Mouse (Mus musculus): Measurements from ENCODE around the gene Cd53. TPM values are rescaled to one million over a fixed set of nuclear protein-coding genes. Genes with fewer than 3 reads are reported as not detected.

The Cd53 gene
- polyA plus RNA-seq, 1 experiment = 29.2 TPM

- no peak for DNase-seq
- Histone ChIP-seq H3K4me3 (replicated peaks; ENCODE audit: extremely low read depth, low read depth, low read length) (no peak overlapping the region), H3K4me1 (ENCODE audit: control insufficient read depth, insufficient read depth, low read length) (no peaks in the 10 kb centered on the region)
- WGBS = 63% methylated on average over 1 of the region's 1 CpGs
- TF ChIP-seq CTCF (IDR thresholded peaks at IDR 0.05; ENCODE audit: insufficient read depth, low read length) (no peak), POLR2A (IDR thresholded peaks at IDR 0.05; ENCODE audit: borderline replicate concordance, extremely low read depth, low read depth, low read length) (no peak)
Measured at GRCm38 (mm10) chr3:106755898-106756297, 34.1 kb downstream of the Cd53 start.

- peak; percentile 83 for DNase-seq
- 2% methylated on average over 33 of the region's 33 CpGs for WGBS
- TF ChIP-seq POLR2A (IDR thresholded peaks at IDR 0.05; ENCODE audit: borderline replicate concordance, extremely low read depth, low read depth, low read length) = no peak; the same call in 1 of the 2 replicates
- TF ChIP-seq CTCF (IDR thresholded peaks at IDR 0.05; ENCODE audit: insufficient read depth, low read length) = no peak
- peak overlapping the region; percentile 99 for H3K4me3 ChIP-seq (replicated peaks; ENCODE audit: extremely low read depth, low read depth, low read length)
- H3K4me1 ChIP-seq (ENCODE audit: control insufficient read depth, insufficient read depth, low read length) = no peaks in the 10 kb centered on the region; the same call in 1 of the 2 replicates
Measured at GRCm38 (mm10) chr3:106722028-106722945, 67.7 kb downstream of the Cd53 start.

- under 1% methylated on average over 31 of the region's 31 CpGs for WGBS
- peak; percentile 93 for DNase-seq
- peak overlapping the region; percentile 99 for H3K4me3 ChIP-seq (replicated peaks; ENCODE audit: extremely low read depth, low read depth, low read length)
Measured at GRCm38 (mm10) chr3:106721397-106722027, 68.4 kb downstream of the Cd53 start.

More at GRCm38 (mm10) chr3:106721397-106722027, 68.4 kb downstream of the Cd53 start:
- TF ChIP-seq POLR2A (IDR thresholded peaks at IDR 0.05; ENCODE audit: borderline replicate concordance, extremely low read depth, low read depth, low read length) (peak; percentile 79; the same call in 1 of the 2 replicates), CTCF (IDR thresholded peaks at IDR 0.05; ENCODE audit: insufficient read depth, low read length) (no peak)
- no peaks in the 10 kb centered on the region; the same call in 1 of the 2 replicates for H3K4me1 ChIP-seq (ENCODE audit: control insufficient read depth, insufficient read depth, low read length)

Other genes with a start within 250 kb of the Cd53 start
- gene Dram2, start 242.4 kb downstream of the Cd53 start, polyA plus RNA-seq (2012; rRNA removed) = 43.6 and 65.9 TPM in 2 replicates
- gene Cept1, start 242.3 kb downstream of the Cd53 start, polyA plus RNA-seq (2012; rRNA removed) = 15.6 and 25.2 TPM in 2 replicates
- 2.3 and 2.5 TPM in 2 replicates for gene Lrif1, start 105.2 kb downstream of the Cd53 start, polyA plus RNA-seq (2012; rRNA removed)
- not detected in 2 replicates for gene Olfr266, start 36.1 kb upstream of the Cd53 start, polyA plus RNA-seq (2012; rRNA removed)
- 16.6 and 18.2 TPM in 2 replicates for gene Kcna3, start 246.0 kb upstream of the Cd53 start, polyA plus RNA-seq (2012; rRNA removed)